Mouse (Mus musculus) embryonic facial prominence, embryonic 15.5 days (tissue): Measurements from ENCODE around the gene Caprin2. TPM values are rescaled to one million over a fixed set of nuclear protein-coding genes. Genes with fewer than 3 reads are reported as not detected.

Experiments used
- polyA plus RNA-seq: library from polyadenylated mRNA; unstranded; fragments of >200 nt; fragmentation: Nextera tagmentation; extraction: Ambion mirVana; gene quantifications from 2 replicates; pipeline ENCODE4 v1.2.1, GENCODE M21; 2015

Caprin2 gene
- polyA plus RNA-seq, 1 experiment from 2014 or later = 12.3 TPM

Other genes with a start within 250 kb of the Caprin2 start
- gene Ipo8, start 64.8 kb downstream of the Caprin2 start, polyA plus RNA-seq = 19.0 and 20.4 TPM in 2 replicates
- gene Sinhcaf, start 50.2 kb upstream of the Caprin2 start, polyA plus RNA-seq = 70.7 and 76.4 TPM in 2 replicates
- 5.5 and 5.6 TPM in 2 replicates for gene Dennd5b, start 205.4 kb upstream of the Caprin2 start, polyA plus RNA-seq
- not detected in 2 replicates for gene Gm10203, start 233.9 kb upstream of the Caprin2 start, polyA plus RNA-seq
- gene Etfbkmt, start 243.6 kb upstream of the Caprin2 start, polyA plus RNA-seq = 13.0 and 15.4 TPM in 2 replicates